Mouse (Mus musculus) ES-E14 (cell line): ENCODE results near the gene Cd70. TPM values are rescaled to one million over a fixed set of nuclear protein-coding genes. Genes with fewer than 3 reads are reported as not detected.
A peak's percentile ranks its signal among the peaks of the same experiment; 100 is the strongest.

Source experiments
- DNase-seq: peaks from one replicate; pipeline ENCODE4 v3.0.0-alpha.2; 2013; ENCODE audit warnings: low read depth, low spot score
- H3K27ac ChIP-seq: 2 replicates; pipeline ENCODE4 v1.5.1; 2012; ENCODE audit warnings: low read depth, mild to moderate bottlenecking, low read length, moderate library complexity, mixed read lengths; ENCODE audit not compliant: poor library complexity, insufficient read depth, severe bottlenecking
- H3K36me3 ChIP-seq: 2 replicates; pipeline ENCODE4 v1.6.1; 2012; ENCODE audit warnings: mild to moderate bottlenecking, low read length, moderate library complexity, mixed read lengths; ENCODE audit not compliant: control insufficient read depth, poor library complexity, insufficient read depth, severe bottlenecking
- H3K4me1 ChIP-seq, 2 experiments: fragments of 150-350 bp in 1 of 2; sonication (generic) in 1 of 2; 2 replicates each; pipeline ENCODE4 v1.6.1; 2012; ENCODE audit warnings: low read length in 2 of 2, mild to moderate bottlenecking in 1 of 2, mixed read lengths in 1 of 2; ENCODE audit not compliant: control insufficient read depth in 2 of 2, insufficient read depth in 2 of 2, poor library complexity in 1 of 2
- H3K4me3 ChIP-seq, 2 experiments: fragments of 150-350 bp in 1 of 2; sonication (generic) in 1 of 2; 2 replicates each; pipeline ENCODE4 v1.5.1; 2012; ENCODE audit warnings: low read length in 2 of 2, low read depth in 1 of 2, mild to moderate bottlenecking in 1 of 2, mixed read lengths in 1 of 2; ENCODE audit not compliant: insufficient read depth in 1 of 2, poor library complexity in 1 of 2, severe bottlenecking in 1 of 2
- H3K9ac ChIP-seq: 2 replicates; pipeline ENCODE4 v1.6.1; 2012; ENCODE audit warnings: low read depth, mild to moderate bottlenecking, low read length, mixed read lengths; ENCODE audit not compliant: poor library complexity, insufficient read depth, severe bottlenecking
- H3K9me3 ChIP-seq: fragments of 150-350 bp; sonication (generic); 2 replicates; pipeline ENCODE4 v1.6.1; 2012; ENCODE audit warnings: low read depth, mild to moderate bottlenecking, low read length; ENCODE audit not compliant: control insufficient read depth, insufficient read depth
- CHD2 ChIP-seq: IDR thresholded peaks from 2 replicates; pipeline ENCODE4 v1.6.1; 2014; ENCODE audit warnings: mild to moderate bottlenecking, low read depth, low read length, inconsistent platforms
- HCFC1 ChIP-seq: IDR thresholded peaks from 2 replicates; pipeline ENCODE4 v1.6.1; 2012; ENCODE audit warnings: low read length, inconsistent platforms, borderline replicate concordance; ENCODE audit not compliant: insufficient read depth
- MAFK ChIP-seq: IDR thresholded peaks from 2 replicates; pipeline ENCODE4 v1.6.1; 2014; ENCODE audit warnings: mild to moderate bottlenecking, low read depth, low read length, inconsistent platforms; ENCODE audit not compliant: insufficient read depth
- ZC3H11A ChIP-seq: IDR thresholded peaks from 2 replicates; pipeline ENCODE4 v1.6.1; 2012; ENCODE audit warnings: low read depth, mild to moderate bottlenecking, inconsistent platforms, low read length, borderline replicate concordance
- ZNF384 ChIP-seq: IDR thresholded peaks from 2 replicates; pipeline ENCODE4 v1.6.1; 2012; ENCODE audit warnings: low read depth, low read length, inconsistent platforms
- in situ Hi-C, 2 experiments: fragments of 600-800 bp; cut with MboI; formaldehyde crosslinking; loops; one replicate each; pipeline ENCODE4 v1.15.1; 2025; ENCODE audit warnings: low sequenced_read_pairs in 2 of 2, inconsistent platforms in 1 of 2; ENCODE audit not compliant: unreplicated experiment in 2 of 2
- total RNA-seq: library from RNA; depleted of rRNA; stranded (reverse); fragments of 300-350 nt; gene quantifications from 2 replicates; pipeline ENCODE4 v1.2.3, GENCODE M21; 2012

Cd70 gene
- total RNA-seq, 1 experiment: 1.2 TPM

DNA sequence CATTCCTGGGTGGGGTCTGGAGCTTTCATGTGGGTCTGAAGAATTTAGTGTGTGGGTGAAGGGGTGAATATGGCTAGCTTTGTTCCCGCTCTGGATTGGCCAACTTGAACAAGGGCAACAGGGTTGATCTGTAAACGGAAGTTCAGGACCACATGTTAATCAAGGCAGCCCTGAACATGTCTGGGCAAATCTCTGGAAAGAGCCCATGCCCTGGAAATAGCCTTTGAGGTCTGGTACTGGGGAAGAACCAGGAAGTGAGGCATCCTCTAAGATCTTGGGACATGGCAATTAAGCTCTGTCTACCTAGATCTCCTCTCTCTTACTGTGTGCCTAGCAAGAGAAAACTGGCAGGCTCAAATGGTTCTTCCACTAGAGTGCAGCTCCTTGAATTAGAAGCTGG, 27.7 kb downstream of the Cd70 start:
- in situ Hi-C loops: no loop called here
- H3K4me3 ChIP-seq: no peak overlapping the region
- TF ChIP-seq MAFK: no peak
- no peak for TF ChIP-seq ZNF384
- TF ChIP-seq ZC3H11A: no peak
- no peak overlapping the region for H3K27ac ChIP-seq
- H3K9ac ChIP-seq: no peak overlapping the region
- H3K9me3 ChIP-seq: no peaks in the 10 kb centered on the region
- peaks cover 0 to 7% of the 10 kb centered on the region in 2 experiments; a peak in 2 of 4 replicates for H3K4me1 ChIP-seq
- H3K36me3 ChIP-seq: no peaks in the 10 kb centered on the region
- no peak for DNase-seq

DNA sequence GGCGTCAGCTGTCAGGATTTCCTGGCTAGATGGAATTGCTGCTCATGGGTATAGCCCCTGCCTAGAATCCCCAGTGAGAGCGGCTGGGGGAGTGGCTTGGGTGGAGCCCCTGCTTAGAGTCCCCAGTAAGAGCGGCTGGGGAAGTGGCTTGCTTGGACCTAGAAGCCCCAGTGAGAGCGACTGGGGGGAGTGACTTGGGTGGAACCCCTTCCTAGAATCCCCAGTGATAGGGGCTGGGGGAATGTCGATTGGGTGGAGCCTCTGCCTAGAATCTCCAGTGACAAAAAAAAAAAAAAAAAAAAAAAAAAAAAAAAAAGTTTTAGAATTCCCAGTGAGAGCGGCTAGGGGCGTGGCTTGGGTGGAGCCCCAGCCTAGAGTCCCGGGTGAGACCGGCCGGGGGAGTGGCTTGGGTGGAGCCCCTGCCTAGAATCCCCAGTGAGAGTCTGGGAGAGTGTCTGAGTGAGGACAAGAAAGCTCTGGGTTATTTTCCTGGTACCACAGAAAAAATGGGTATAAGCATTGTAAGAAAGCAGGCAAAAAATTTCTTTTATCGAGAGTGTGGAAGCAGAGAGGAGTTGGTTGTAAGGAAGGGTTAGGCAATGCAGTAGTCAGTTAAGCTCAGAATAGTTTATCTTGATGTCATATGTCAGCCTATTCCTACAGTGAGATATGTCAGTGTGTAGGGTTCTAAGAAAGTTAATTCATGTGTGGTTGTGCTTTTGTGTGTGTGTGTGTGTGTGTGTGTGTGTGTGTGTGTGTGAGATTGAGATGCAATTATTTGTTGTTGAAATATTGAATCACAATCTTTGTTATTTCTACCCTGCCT, 30.8 kb downstream of the Cd70 start:
- DNase-seq: peak; percentile 83
- TF ChIP-seq MAFK: no peak
- no peak for TF ChIP-seq CHD2
- TF ChIP-seq ZNF384: peak; percentile 98
- TF ChIP-seq ZC3H11A: no peak
- no peak for TF ChIP-seq HCFC1
- Histone ChIP-seq H3K4me1 (peaks cover 0 to 3% of the 10 kb centered on the region in 2 experiments; a peak in 2 of 4 replicates), H3K4me3 (no peak overlapping the region; a peak in 2 of 4 replicates), H3K36me3 (no peaks in the 10 kb centered on the region), H3K27ac (no peak overlapping the region), H3K9ac (no peak overlapping the region), H3K9me3 (no peaks in the 10 kb centered on the region)
- in situ Hi-C loops: no loop called here

DNA sequence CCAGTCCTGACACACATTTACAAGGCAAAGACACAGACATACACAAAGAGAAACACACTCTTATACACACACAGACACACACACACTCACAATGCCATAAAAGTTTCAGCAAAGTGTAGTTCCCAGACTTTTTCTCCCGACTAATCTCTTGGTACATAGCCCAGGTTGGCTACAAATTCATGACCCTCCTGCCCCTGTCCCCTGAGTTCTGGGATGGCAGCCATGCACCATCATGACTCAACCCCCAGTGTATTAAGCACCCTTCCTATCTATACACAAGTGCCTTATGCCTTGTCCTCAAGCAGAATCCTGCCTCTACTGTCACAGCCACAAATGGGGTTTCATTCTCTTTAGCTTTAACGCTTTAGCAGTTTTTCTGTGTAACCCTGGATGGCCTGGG, 32.8 kb downstream of the Cd70 start:
- H3K9ac ChIP-seq: no peak overlapping the region
- in situ Hi-C loops: no loop called here
- no peaks in the 10 kb centered on the region for H3K36me3 ChIP-seq
- H3K27ac ChIP-seq: no peak overlapping the region
- no peaks in the 10 kb centered on the region for H3K9me3 ChIP-seq
- TF ChIP-seq MAFK: no peak
- no peak for TF ChIP-seq HCFC1
- TF ChIP-seq CHD2: no peak
- no peak for TF ChIP-seq ZC3H11A
- TF ChIP-seq ZNF384: no peak
- H3K4me1 ChIP-seq: peaks cover 0 to 3% of the 10 kb centered on the region in 2 experiments; a peak in 2 of 4 replicates
- H3K4me3 ChIP-seq: no peak overlapping the region
- DNase-seq: no peak

- Histone ChIP-seq H3K9me3 (no peaks in the 10 kb centered on the region), H3K27ac (no peak overlapping the region), H3K4me1 (peaks cover 0 to 3% of the 10 kb centered on the region in 2 experiments; a peak in 1 of 4 replicates), H3K9ac (no peak overlapping the region), H3K4me3 (no peak overlapping the region), H3K36me3 (no peaks in the 10 kb centered on the region)
- no peak for TF ChIP-seq CHD2
- TF ChIP-seq ZNF384: no peak
- TF ChIP-seq ZC3H11A: no peak
- no peak for TF ChIP-seq HCFC1
- no peak for TF ChIP-seq MAFK
- DNase-seq: no peak
- in situ Hi-C loops: no loop called here
These were observed 36.7 kb downstream of the Cd70 start for GRCm38 (mm10) chr17:57112768-57113474.
